ENCODE assay signal across 24 mouse cellular contexts in genomic region chr5:74204465-74204864, GRCm38 (mm10). TPM values are rescaled to one million over a fixed set of nuclear protein-coding genes. Genes with fewer than 3 reads are reported as not detected.
DNase-seq lines count a peak whose midpoint lies in the region; ATAC-seq and TF ChIP-seq lines count a peak whose summit lies in the region.
"Had no signal": no experiment of that assay in that cellular context is flagged by ENCODE, and none has a peak within 500 bp of the region (broad histone marks: within the 10 kb centered on the region; RNA-seq: fewer than 3 reads in every experiment).

No protein-coding gene starts in this region.

- H3K36me3 ChIP-seq in embryonic facial prominence, embryonic 13.5 days = peaks cover 12% of the 10 kb centered on the region
- H3K36me3 ChIP-seq in embryonic facial prominence, embryonic 10.5 days (replicated peaks) = peaks cover 20% of the 10 kb centered on the region
- peaks cover 14% of the 10 kb centered on the region for H3K36me3 ChIP-seq in heart, embryonic 10.5 days
- H3K36me3 ChIP-seq in limb, embryonic 14.5 days (ENCODE audit: control insufficient read depth, insufficient read depth, low read length) = peaks cover 9% of the 10 kb centered on the region
- peaks cover 20% of the 10 kb centered on the region for H3K36me3 ChIP-seq in limb, embryonic 10.5 days
- H3K36me3 ChIP-seq: hindbrain, embryonic 15.5 days had no signal

- H3K27ac ChIP-seq in embryonic facial prominence, embryonic 13.5 days = peak overlapping the region; percentile 39; the same call in 1 of the 2 replicates
- H3K27ac ChIP-seq in embryonic facial prominence, embryonic 10.5 days (replicated peaks) = no peak overlapping the region
- peak overlapping the region; percentile 70; the same call in 1 of the 2 replicates for H3K27ac ChIP-seq in heart, embryonic 10.5 days
- H3K27ac ChIP-seq in limb, embryonic 14.5 days (replicated peaks; ENCODE audit: low read depth, low read length) = 0 out of 2 replicates have a peak overlapping the region, but pooled peaks have one; percentile 53
- no peak overlapping the region for H3K27ac ChIP-seq in limb, embryonic 10.5 days
- H3K27ac ChIP-seq: heart, adult 2 months; hindbrain, embryonic 15.5 days had no signal

- TF ChIP-seq POLR2A in limb, embryonic 14.5 days (IDR thresholded peaks at IDR 0.05; ENCODE audit: borderline replicate concordance, extremely low read depth, insufficient read depth, insufficient read length) = no peak

- DNase-seq in embryonic facial prominence, embryonic 10.5 days (ENCODE audit: low spot score) = no peak
- DNase-seq in heart, embryonic 10.5 days (ENCODE audit: low spot score) = no peak
- no peak for DNase-seq in heart, adult 11 months
- no peak for DNase-seq in limb, embryonic 14.5 days (ENCODE audit: low spot score)
- no peak for DNase-seq in limb, embryonic 10.5 days (ENCODE audit: low spot score)
- DNase-seq: adrenal gland, adult 2 months; adrenal gland, postnatal 14 days; B cell, adult 2 months; cerebellum, adult 11 months; cerebellum, adult 8-10 months; cerebellum, postnatal 14 days; forebrain, postnatal 0 days; gastrocnemius, postnatal 10 days; heart, adult 2 months; heart, postnatal 14 days; heart, postnatal 4 days; kidney, adult 2 months had no signal

- no peak for ATAC-seq in embryonic facial prominence, embryonic 13.5 days (ENCODE audit: insufficient number of reproducible peaks, insufficient read depth, low FRiP score, low TSS enrichment, low read depth)
- ATAC-seq in limb, embryonic 14.5 days (ENCODE audit: low FRiP score, low read depth) = no peak
- no peak for ATAC-seq in CD4-positive, CD25-positive, alpha-beta regulatory T cell, adult 4 months
- ATAC-seq: forebrain, embryonic 14.5 days; forebrain, postnatal 0 days; intestine, postnatal 0 days had no signal

- 33% methylated on average over 5 of the region's 5 CpGs for WGBS in embryonic facial prominence, embryonic 13.5 days
- 72% methylated on average over 5 of the region's 5 CpGs for WGBS in embryonic facial prominence, embryonic 10.5 days
- 81% methylated on average over 5 of the region's 5 CpGs for WGBS in heart, embryonic 10.5 days
- WGBS in limb, embryonic 14.5 days = 47% methylated on average over 5 of the region's 5 CpGs
- 84% methylated on average over 5 of the region's 5 CpGs for WGBS in limb, embryonic 10.5 days

- H3K4me1 ChIP-seq in embryonic facial prominence, embryonic 13.5 days = peaks cover 65% of the 10 kb centered on the region
- H3K4me1 ChIP-seq in embryonic facial prominence, embryonic 10.5 days = peaks cover 57% of the 10 kb centered on the region
- H3K4me1 ChIP-seq in heart, embryonic 10.5 days = peaks cover 76% of the 10 kb centered on the region
- H3K4me1 ChIP-seq in limb, embryonic 14.5 days (ENCODE audit: control insufficient read depth, insufficient read depth, low read length) = peaks cover 41% of the 10 kb centered on the region
- H3K4me1 ChIP-seq in limb, embryonic 10.5 days = peaks cover 71% of the 10 kb centered on the region
- H3K4me1 ChIP-seq: hindbrain, embryonic 15.5 days had no signal

- no peak overlapping the region for H3K4me3 ChIP-seq in embryonic facial prominence, embryonic 13.5 days
- H3K4me3 ChIP-seq in embryonic facial prominence, embryonic 10.5 days = no peak overlapping the region
- H3K4me3 ChIP-seq in heart, embryonic 10.5 days = no peak overlapping the region
- no peak overlapping the region for H3K4me3 ChIP-seq in limb, embryonic 14.5 days (replicated peaks; ENCODE audit: low read length)
- H3K4me3 ChIP-seq in limb, embryonic 10.5 days = no peak overlapping the region
- H3K4me3 ChIP-seq: embryonic facial prominence, embryonic 12.5 days; heart, adult 2 months; heart, embryonic 12.5 days; hindbrain, embryonic 15.5 days had no signal

- H3K9ac ChIP-seq in embryonic facial prominence, embryonic 13.5 days = no peak overlapping the region
- H3K9ac ChIP-seq in limb, embryonic 14.5 days (ENCODE audit: low read depth, low read length, severe bottlenecking) = no peak overlapping the region
- H3K9ac ChIP-seq: embryonic facial prominence, embryonic 12.5 days; forebrain, postnatal 0 days; heart, embryonic 12.5 days; hindbrain, embryonic 15.5 days had no signal

- no peak overlapping the region for H3K4me2 ChIP-seq in embryonic facial prominence, embryonic 13.5 days
- no peak overlapping the region for H3K4me2 ChIP-seq in limb, embryonic 14.5 days (replicated peaks; ENCODE audit: low read depth, low read length, severe bottlenecking)
- H3K4me2 ChIP-seq: embryonic facial prominence, embryonic 12.5 days; heart, embryonic 12.5 days; hindbrain, embryonic 15.5 days had no signal

- no peaks in the 10 kb centered on the region for H3K27me3 ChIP-seq in embryonic facial prominence, embryonic 13.5 days
- H3K27me3 ChIP-seq in embryonic facial prominence, embryonic 10.5 days (replicated peaks; ENCODE audit: low read depth, poor library complexity, severe bottlenecking) = no peaks in the 10 kb centered on the region
- H3K27me3 ChIP-seq in heart, embryonic 10.5 days (ENCODE audit: insufficient read depth, poor library complexity, severe bottlenecking) = no peaks in the 10 kb centered on the region
- no peaks in the 10 kb centered on the region for H3K27me3 ChIP-seq in limb, embryonic 14.5 days (ENCODE audit: control insufficient read depth, insufficient read depth, low read length)
- no peaks in the 10 kb centered on the region for H3K27me3 ChIP-seq in limb, embryonic 10.5 days (ENCODE audit: low read depth, poor library complexity, severe bottlenecking)
- H3K27me3 ChIP-seq: embryonic facial prominence, embryonic 12.5 days; heart, embryonic 12.5 days; hindbrain, embryonic 15.5 days had no signal

- H3K9me3 ChIP-seq in embryonic facial prominence, embryonic 13.5 days = no peaks in the 10 kb centered on the region
- H3K9me3 ChIP-seq in embryonic facial prominence, embryonic 10.5 days = peaks cover 4% of the 10 kb centered on the region
- no peaks in the 10 kb centered on the region for H3K9me3 ChIP-seq in heart, embryonic 10.5 days
- no peaks in the 10 kb centered on the region for H3K9me3 ChIP-seq in limb, embryonic 14.5 days (ENCODE audit: control insufficient read depth, low read length)
- H3K9me3 ChIP-seq in limb, embryonic 10.5 days (replicated peaks) = no peaks in the 10 kb centered on the region
- H3K9me3 ChIP-seq: embryonic facial prominence, embryonic 12.5 days; hindbrain, embryonic 15.5 days had no signal

RNA-seq across cellular contexts. Expression of gene Rasl11b, which starts 9.4 kb away (rescaled TPM):
- polyA plus RNA-seq in embryonic facial prominence, embryonic 13.5 days (2015; fragmentation: Nextera tagmentation; extraction: Ambion mirVana) = 148 and 177 TPM in 2 replicates
- polyA plus RNA-seq in embryonic facial prominence, embryonic 10.5 days (2016; fragmentation: Nextera tagmentation; extraction: Ambion mirVana) = 46.3 and 58.0 TPM in 2 replicates
- polyA plus RNA-seq in heart, embryonic 10.5 days (2016; fragmentation: Nextera tagmentation; extraction: Ambion mirVana) = 58.3 and 65.9 TPM in 2 replicates
- 111 and 146 TPM in 2 replicates for polyA plus RNA-seq in limb, embryonic 14.5 days (2012; rRNA removed)
- polyA plus RNA-seq in limb, embryonic 14.5 days (2014; fragmentation: Nextera tagmentation; extraction: Ambion mirVana) = 102 and 116 TPM in 2 replicates
- polyA plus RNA-seq in limb, embryonic 10.5 days (2016; fragmentation: Nextera tagmentation; extraction: Ambion mirVana) = 40.7 and 91.2 TPM in 2 replicates
- 1 to 10 TPM; 3.4 to 5.0 TPM for polyA plus RNA-seq in CD4-positive, CD25-positive, alpha-beta regulatory T cell, adult 4 months (2017; shearing (Covaris generic))

Comparison
In these comparisons a context has a peak if more than half of its experiments do, and no peak if none do; other contexts are left out.
1. H3K27ac ChIP-seq: peak in embryonic facial prominence, embryonic 13.5 days (single experiment), heart, embryonic 10.5 days (single experiment) and limb, embryonic 14.5 days (single experiment); none in embryonic facial prominence, embryonic 10.5 days (single experiment) and limb, embryonic 10.5 days (single experiment).